Mouse (Mus musculus): Measurements from ENCODE around the gene Vmn1r4. TPM values are rescaled to one million over a fixed set of nuclear protein-coding genes. Genes with fewer than 3 reads are reported as not detected.

Vmn1r4 gene
- total and polyA plus RNA-seq, 3 experiments, result 0.21 to 0.27 TPM; not detected in 1

GRCm38 (mm10) chr6:56888561-56888960, 35.3 kb upstream of the Vmn1r4 start:
- DNase-seq (ENCODE audit: low read depth, low spot score), result no peak
- Histone ChIP-seq H3K79me2 (ENCODE audit: control insufficient read depth, insufficient read depth, low read length, poor library complexity) (peaks cover 6% of the 10 kb centered on the region; the same call in 1 of the 2 replicates), H3K9me3 (replicated peaks; ENCODE audit: insufficient read depth, low read length) (no peaks in the 10 kb centered on the region), H3K36me3 (ENCODE audit: control insufficient read depth in 1 of 2, insufficient read depth in 2 of 2, low read length in 2 of 2) (peaks cover 4 to 56% of the 10 kb centered on the region in 2 experiments; a peak in 3 of 4 replicates), H3K4me3 (ENCODE audit: control insufficient read depth in 1 of 2, insufficient read depth in 1 of 2, low read depth in 2 of 2, low read length in 2 of 2) (no peak overlapping the region), H3K9ac (ENCODE audit: control insufficient read depth, low read depth, low read length, poor library complexity, severe bottlenecking) (no peak overlapping the region), H3K27me3 (ENCODE audit: control insufficient read depth in 1 of 2, insufficient read depth in 2 of 2, low read length in 2 of 2) (no peaks in the 10 kb centered on the region), H3K27ac (ENCODE audit: control insufficient read depth, low read depth, low read length) (no peak overlapping the region), H3K4me1 (ENCODE audit: control insufficient read depth in 1 of 2, insufficient read depth in 2 of 2, low read length in 2 of 2) (no peaks in the 10 kb centered on the region)
- TF ChIP-seq HCFC1 (IDR thresholded peaks at IDR 0.05; ENCODE audit: low read depth, low read length) (no peak), RCOR1 (IDR thresholded peaks at IDR 0.05; ENCODE audit: low read depth, low read length) (no peak), MAX (IDR thresholded peaks at IDR 0.05; ENCODE audit: low read length) (no peak), JUND (IDR thresholded peaks at IDR 0.05; ENCODE audit: low read depth, low read length) (no peak), POLR2AphosphoS2 (IDR thresholded peaks at IDR 0.05; ENCODE audit: low read length) (no peak), POLR2A (IDR thresholded peaks at IDR 0.05; ENCODE audit: control insufficient read depth in 1 of 2, insufficient read depth in 1 of 2, low read depth in 1 of 2, low read length in 2 of 2, poor library complexity in 1 of 2) (no peak), MYC (IDR thresholded peaks at IDR 0.05; ENCODE audit: low read depth, low read length) (no peak), GATA1 (IDR thresholded peaks at IDR 0.05; ENCODE audit: low read depth, low read length) (no peak), ETS1 (IDR thresholded peaks at IDR 0.05; ENCODE audit: low read depth, low read length) (no peak), E2F4 (IDR thresholded peaks at IDR 0.05; ENCODE audit: borderline replicate concordance, low read depth, low read length) (no peak), MYB (IDR thresholded peaks at IDR 0.05; ENCODE audit: low read depth, low read length) (no peak), GABPA (IDR thresholded peaks at IDR 0.05; ENCODE audit: low read depth, low read length) (no peak), ZKSCAN1 (IDR thresholded peaks at IDR 0.05; ENCODE audit: low read depth, low read length) (no peak)

GRCm38 (mm10) chr6:56890762-56891161, 33.1 kb upstream of the Vmn1r4 start:
- Histone ChIP-seq H3K27me3 (ENCODE audit: control insufficient read depth in 1 of 2, insufficient read depth in 2 of 2, low read length in 2 of 2) (no peaks in the 10 kb centered on the region), H3K9ac (ENCODE audit: control insufficient read depth, low read depth, low read length, poor library complexity, severe bottlenecking) (no peak overlapping the region), H3K4me3 (ENCODE audit: control insufficient read depth in 1 of 2, insufficient read depth in 1 of 2, low read depth in 2 of 2, low read length in 2 of 2) (no peak overlapping the region), H3K4me1 (ENCODE audit: control insufficient read depth in 1 of 2, insufficient read depth in 2 of 2, low read length in 2 of 2) (peaks cover 0 to 2% of the 10 kb centered on the region in 2 experiments; a peak in 1 of 4 replicates), H3K9me3 (replicated peaks; ENCODE audit: insufficient read depth, low read length) (no peaks in the 10 kb centered on the region), H3K79me2 (ENCODE audit: control insufficient read depth, insufficient read depth, low read length, poor library complexity) (peaks cover 15% of the 10 kb centered on the region), H3K36me3 (ENCODE audit: control insufficient read depth in 1 of 2, insufficient read depth in 2 of 2, low read length in 2 of 2) (peaks cover 9 to 42% of the 10 kb centered on the region in 2 experiments), H3K27ac (ENCODE audit: control insufficient read depth, low read depth, low read length) (no peak overlapping the region)
- DNase-seq (ENCODE audit: low read depth, low spot score), result no peak
- TF ChIP-seq TAL1 (IDR thresholded peaks at IDR 0.05; ENCODE audit: low read length) (no peak), CTCF (IDR thresholded peaks at IDR 0.05 in 2 of 3, conservative IDR thresholded peaks at IDR 0.05 in 1 of 3; ENCODE audit: control insufficient read depth in 1 of 3, insufficient read depth in 1 of 3, low read depth in 2 of 3, low read length in 3 of 3, poor library complexity in 1 of 3, severe bottlenecking in 1 of 3) (no peak), CHD2 (IDR thresholded peaks at IDR 0.05; ENCODE audit: low read length) (no peak)

- Histone ChIP-seq H3K79me2 (ENCODE audit: control insufficient read depth, insufficient read depth, low read length, poor library complexity) (peaks cover 55% of the 10 kb centered on the region), H3K27ac (ENCODE audit: control insufficient read depth, low read depth, low read length) (no peak overlapping the region), H3K4me1 (ENCODE audit: control insufficient read depth in 1 of 2, insufficient read depth in 2 of 2, low read length in 2 of 2) (peaks cover 13 to 22% of the 10 kb centered on the region in 2 experiments), H3K27me3 (ENCODE audit: control insufficient read depth in 1 of 2, insufficient read depth in 2 of 2, low read length in 2 of 2) (no peaks in the 10 kb centered on the region), H3K4me3 (ENCODE audit: control insufficient read depth in 1 of 2, insufficient read depth in 1 of 2, low read depth in 2 of 2, low read length in 2 of 2) (no peak overlapping the region), H3K9ac (ENCODE audit: control insufficient read depth, low read depth, low read length, poor library complexity, severe bottlenecking) (no peak overlapping the region), H3K36me3 (ENCODE audit: control insufficient read depth in 1 of 2, insufficient read depth in 2 of 2, low read length in 2 of 2) (peaks cover 1 to 34% of the 10 kb centered on the region in 2 experiments), H3K9me3 (replicated peaks; ENCODE audit: insufficient read depth, low read length) (no peaks in the 10 kb centered on the region)
- TF ChIP-seq BHLHE40 (IDR thresholded peaks at IDR 0.05; ENCODE audit: borderline replicate concordance, low read depth, low read length) (no peak), MAFK (IDR thresholded peaks at IDR 0.05; ENCODE audit: borderline replicate concordance, low read depth, low read length) (no peak), ZMIZ1 (IDR thresholded peaks at IDR 0.05; ENCODE audit: low read depth, low read length) (no peak), TCF12 (IDR thresholded peaks at IDR 0.05; ENCODE audit: low read depth, low read length) (no peak), MYC (IDR thresholded peaks at IDR 0.05; ENCODE audit: low read depth, low read length) (no peak), POLR2AphosphoS5 (IDR thresholded peaks at IDR 0.05; ENCODE audit: borderline replicate concordance, low read depth, low read length) (no peak), CHD2 (IDR thresholded peaks at IDR 0.05; ENCODE audit: low read length) (no peak), NELFE (IDR thresholded peaks at IDR 0.05; ENCODE audit: low read depth, low read length) (no peak), MYB (IDR thresholded peaks at IDR 0.05; ENCODE audit: low read depth, low read length) (no peak), ZNF384 (IDR thresholded peaks at IDR 0.05; ENCODE audit: low read depth, low read length) (no peak), ZKSCAN1 (IDR thresholded peaks at IDR 0.05; ENCODE audit: low read depth, low read length) (no peak), JUND (IDR thresholded peaks at IDR 0.05; ENCODE audit: low read depth, low read length) (no peak), GATA1 (IDR thresholded peaks at IDR 0.05; ENCODE audit: low read depth, low read length) (no peak), CHD1 (IDR thresholded peaks at IDR 0.05; ENCODE audit: low read depth, low read length) (no peak), POLR2AphosphoS2 (IDR thresholded peaks at IDR 0.05; ENCODE audit: low read length) (no peak)
- no peak for DNase-seq (ENCODE audit: low read depth, low spot score)
These were observed 24.2 kb upstream of the Vmn1r4 start for GRCm38 (mm10) chr6:56899601-56900000.
